Mouse (Mus musculus): ENCODE data around the gene Fah.

DNA sequence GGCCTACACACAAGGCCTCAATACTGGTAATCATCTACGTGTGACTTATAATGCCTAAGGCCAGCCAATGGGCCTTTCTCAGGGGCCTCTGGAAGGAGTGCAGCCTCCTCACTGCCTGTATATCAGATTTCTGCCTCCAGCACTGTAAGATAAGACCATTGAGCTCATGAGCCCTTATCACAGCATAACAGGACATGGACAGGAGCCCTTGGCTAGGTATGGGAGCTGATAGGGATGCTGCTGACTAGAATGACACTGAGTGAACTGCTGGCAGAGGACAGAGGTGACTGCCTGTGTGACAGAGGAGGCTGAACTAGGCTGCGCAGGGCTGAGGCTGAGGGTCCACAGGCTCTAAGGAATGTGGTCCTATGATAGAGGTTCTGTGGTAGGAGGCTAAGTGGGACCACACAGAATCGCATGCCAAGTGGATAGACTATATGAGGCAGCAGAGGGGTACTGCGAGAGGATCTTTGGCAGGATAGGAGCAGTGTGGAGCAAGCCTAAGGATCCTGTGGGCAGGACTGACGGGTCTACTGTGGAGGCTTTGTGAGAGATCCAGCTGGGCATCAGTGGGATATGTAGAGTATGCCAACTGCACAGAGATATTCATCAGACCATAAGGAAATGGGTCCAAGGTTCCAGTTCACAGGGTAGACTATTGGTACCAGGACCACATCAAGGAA lies 19.3 kb downstream of the Fah start:
- TF ChIP-seq CTCF (IDR thresholded peaks at IDR 0.05; ENCODE audit: insufficient read depth, low read depth, low read length): no peak
- no peak for TF ChIP-seq POLR2A (IDR thresholded peaks at IDR 0.05; ENCODE audit: insufficient read depth, low read depth, low read length)

All from olfactory bulb, adult 2 months (tissue).